Mouse (Mus musculus) cerebellum, adult 11 months (tissue): ENCODE measurements around the gene Wiz.
A peak's percentile ranks its signal among the peaks of the same experiment; 100 is the strongest.

ENCODE experiments used
- DNase-seq: peaks from one replicate; pipeline ENCODE4 v3.0.0; 2022

The Wiz gene

GRCm38 (mm10) chr17:32389101-32389659 is at the start of gene Wiz:
Gene Wiz, minus strand, starts transcription at chr17:32389439.
- peak; percentile 97 for DNase-seq

GRCm38 (mm10) chr17:32437106-32437505 is 47.9 kb upstream of the Wiz start:
- no peak for DNase-seq

GRCm38 (mm10) chr17:32435151-32435550 is 45.9 kb upstream of the Wiz start:
- no peak for DNase-seq

GRCm38 (mm10) chr17:32434324-32434723 is 45.1 kb upstream of the Wiz start:
- DNase-seq: no peak

- DNase-seq: no peak
These were observed 42.7 kb upstream of the Wiz start for GRCm38 (mm10) chr17:32431972-32432371.

- DNase-seq: no peak
These were observed 37.4 kb upstream of the Wiz start for GRCm38 (mm10) chr17:32426610-32427009.

GRCm38 (mm10) chr17:32424034-32424433 is 34.8 kb upstream of the Wiz start, which contains the start of gene Pglyrp2:
Gene Pglyrp2, minus strand, starts transcription at chr17:32424167.
- DNase-seq: no peak

GRCm38 (mm10) chr17:32420781-32421180 is 31.5 kb upstream of the Wiz start:
- DNase-seq: no peak

- no peak for DNase-seq
These were observed 30.8 kb upstream of the Wiz start for GRCm38 (mm10) chr17:32419989-32420388.

GRCm38 (mm10) chr17:32416771-32417170 is 27.5 kb upstream of the Wiz start:
- DNase-seq: no peak

GRCm38 (mm10) chr17:32415417-32416020 is 26.3 kb upstream of the Wiz start:
- DNase-seq: no peak

- DNase-seq: no peak
These were observed 22.7 kb upstream of the Wiz start for GRCm38 (mm10) chr17:32411898-32412297.

GRCm38 (mm10) chr17:32403417-32403816 is 14.2 kb upstream of the Wiz start, which contains the start of gene Rasal3:
Gene Rasal3, minus strand, starts transcription at chr17:32403583.
- DNase-seq: no peak

GRCm38 (mm10) chr17:32402779-32403157 is 13.5 kb upstream of the Wiz start:
- DNase-seq: no peak

GRCm38 (mm10) chr17:32402011-32402778 is 13.0 kb upstream of the Wiz start:
- no peak for DNase-seq

- DNase-seq: no peak
These were observed 7.0 kb upstream of the Wiz start for GRCm38 (mm10) chr17:32396266-32396665.

GRCm38 (mm10) chr17:32393944-32394343 is 4.7 kb upstream of the Wiz start:
- DNase-seq: no peak

GRCm38 (mm10) chr17:32388370-32389100 is 704 bp downstream of the Wiz start:
- DNase-seq: peak; percentile 65

GRCm38 (mm10) chr17:32387986-32388369 is 1.3 kb downstream of the Wiz start:
- DNase-seq: no peak

- DNase-seq: no peak
These were observed 2.4 kb downstream of the Wiz start for GRCm38 (mm10) chr17:32386659-32387432.

- no peak for DNase-seq
These were observed 5.6 kb downstream of the Wiz start for GRCm38 (mm10) chr17:32383661-32384060.

GRCm38 (mm10) chr17:32382576-32382975 is 6.7 kb downstream of the Wiz start:
- peak; percentile 60 for DNase-seq

- no peak for DNase-seq
These were observed 10.5 kb downstream of the Wiz start for GRCm38 (mm10) chr17:32378786-32379185.
